Comparison of ENCODE assay signal across 12 mouse cellular contexts in genomic region chr11:79138621-79139020, GRCm38 (mm10).
"Had no signal": no experiment of that assay in that cellular context is flagged by ENCODE, and none has a peak within 500 bp of the region (broad histone marks: within the 10 kb centered on the region; RNA-seq: fewer than 3 reads in every experiment).

No protein-coding gene starts in this region.

- H3K36me3 ChIP-seq: limb, embryonic 13.5 days; liver, embryonic 15.5 days; midbrain, embryonic 13.5 days had no signal

- H3K27me3 ChIP-seq: limb, embryonic 13.5 days; liver, embryonic 15.5 days; midbrain, embryonic 13.5 days had no signal

- DNase-seq: layer of hippocampus, adult 9-11 months; layer of hippocampus, postnatal 36 days; lung, adult 2 months; lung, postnatal 36 days; right cerebral cortex, postnatal 14 days; thymus, postnatal 4 days had no signal

- H3K27ac ChIP-seq: kidney, postnatal 0 days; limb, embryonic 13.5 days; liver, embryonic 15.5 days; midbrain, embryonic 13.5 days had no signal

- H3K4me3 ChIP-seq: limb, embryonic 13.5 days; liver, embryonic 15.5 days; midbrain, embryonic 13.5 days had no signal

- H3K9me3 ChIP-seq: limb, embryonic 13.5 days; liver, embryonic 15.5 days; midbrain, embryonic 13.5 days had no signal

- ATAC-seq: lung, postnatal 0 days; midbrain, embryonic 13.5 days had no signal

- H3K9ac ChIP-seq: limb, embryonic 13.5 days; liver, embryonic 15.5 days; midbrain, embryonic 13.5 days had no signal

- H3K4me2 ChIP-seq: limb, embryonic 13.5 days; liver, embryonic 11.5 days; liver, embryonic 15.5 days; midbrain, embryonic 13.5 days had no signal
